Mouse (Mus musculus): ENCODE results near the gene Gnb1.

GRCm38 (mm10) chr4:155490456-155490855, 705 bp upstream of the Gnb1 start:
- TF ChIP-seq POLR2A (IDR thresholded peaks at IDR 0.05; ENCODE audit: insufficient read length, low read depth) = no peak
- TF ChIP-seq MAX (IDR thresholded peaks at IDR 0.05; ENCODE audit: low read depth) = no peak
- TF ChIP-seq CEBPB (IDR thresholded peaks at IDR 0.05; ENCODE audit: insufficient read depth, poor library complexity, severe bottlenecking) = no peak
- TF ChIP-seq REST (IDR thresholded peaks at IDR 0.05; ENCODE audit: insufficient read depth, insufficient read length) = no peak
- TF ChIP-seq USF1 (IDR thresholded peaks at IDR 0.05; ENCODE audit: low read depth) = no peak
- TF ChIP-seq POLR2AphosphoS2 (IDR thresholded peaks at IDR 0.05; ENCODE audit: insufficient read length, low read depth) = no peak
- no peak for TF ChIP-seq E2F4 (IDR thresholded peaks at IDR 0.05; ENCODE audit: insufficient read depth)
- no peak for TF ChIP-seq MYOD1 (IDR thresholded peaks at IDR 0.05; ENCODE audit: control insufficient read depth in 1 of 3, insufficient read length in 2 of 3, low read depth in 2 of 3)
- TF ChIP-seq MYOG (IDR thresholded peaks at IDR 0.05; ENCODE audit: control insufficient read depth in 1 of 3, insufficient read depth in 1 of 3, insufficient read length in 2 of 3, low read depth in 2 of 3) = no peak
- TF ChIP-seq SRF (IDR thresholded peaks at IDR 0.05; ENCODE audit: control insufficient read depth, insufficient read length, low read depth) = no peak
